Comparison of ENCODE assay signal across 9 mouse cellular contexts in the genomic region with DNA sequence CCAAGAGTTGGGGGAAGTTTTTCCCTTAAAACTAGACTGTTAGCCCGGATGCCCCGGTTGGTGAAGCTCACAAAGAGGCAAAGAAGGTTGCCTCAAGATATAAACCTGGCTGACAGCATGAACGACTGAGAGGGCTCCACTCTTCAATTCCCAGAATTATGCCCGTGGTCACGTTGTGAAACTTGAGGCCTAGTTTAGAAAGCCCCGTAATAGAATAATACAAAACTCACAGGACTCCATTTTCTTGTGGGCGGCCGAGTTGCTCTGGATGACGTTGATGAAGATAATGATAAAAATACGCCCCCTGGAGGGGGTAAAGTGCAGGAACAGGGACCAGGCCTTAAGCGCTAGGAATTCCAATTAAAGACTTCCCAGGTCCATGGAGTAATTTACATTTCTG. TPM values are rescaled to one million over a fixed set of nuclear protein-coding genes. Genes with fewer than 3 reads are reported as not detected.
DNase-seq lines count a peak whose midpoint lies in the region; ATAC-seq and TF ChIP-seq lines count a peak whose summit lies in the region.
"Had no signal": no experiment of that assay in that cellular context is flagged by ENCODE, and none has a peak within 500 bp of the region (broad histone marks: within the 10 kb centered on the region; RNA-seq: fewer than 3 reads in every experiment).

No protein-coding gene starts in this region.

- 2% methylated on average over 11 of the region's 11 CpGs for WGBS in hindbrain, embryonic 10.5 days
- 8% methylated on average over 11 of the region's 11 CpGs for WGBS in liver, embryonic 14.5 days (ENCODE audit: insufficient replicate concordance)
- 54% methylated on average over 11 of the region's 11 CpGs for WGBS in thymus, adult 2 months

- no peaks in the 10 kb centered on the region for H3K9me3 ChIP-seq in hindbrain, embryonic 10.5 days
- no peaks in the 10 kb centered on the region for H3K9me3 ChIP-seq in liver, embryonic 14.5 days (ENCODE audit: control insufficient read depth, low read length)
- H3K9me3 ChIP-seq: megakaryocyte, embryonic 14.5 days had no signal

- no peak for TF ChIP-seq POLR2A in thymus, adult 2 months (IDR thresholded peaks at IDR 0.05; ENCODE audit: control insufficient read depth, extremely low read depth, insufficient read depth, low read length, poor library complexity)

- H3ac ChIP-seq in C2C12 (ENCODE audit: control insufficient read depth, insufficient read length, low read depth): peak overlapping the region; percentile 89

- peaks cover 27% of the 10 kb centered on the region for H3K4me1 ChIP-seq in hindbrain, embryonic 10.5 days (replicated peaks)
- peaks cover 0 to 5% of the 10 kb centered on the region in 2 experiments; a peak in 1 of 4 replicates for H3K4me1 ChIP-seq in liver, embryonic 14.5 days (replicated peaks; ENCODE audit: control insufficient read depth in 2 of 2, insufficient read depth in 2 of 2, low read length in 1 of 2)
- H3K4me1 ChIP-seq in thymus, adult 2 months (replicated peaks; ENCODE audit: control insufficient read depth, insufficient read depth, low read length): no peaks in the 10 kb centered on the region

- peak overlapping the region; percentile 56 for H3K4me3 ChIP-seq in C2C12 (ENCODE audit: insufficient read depth, poor library complexity, severe bottlenecking)
- H3K4me3 ChIP-seq in hindbrain, embryonic 10.5 days: peak overlapping the region; percentile 58
- H3K4me3 ChIP-seq in liver, embryonic 14.5 days (ENCODE audit: insufficient read depth in 1 of 2, low read depth in 2 of 2, low read length in 2 of 2): peak overlapping the region; percentile 8 to 47; a peak in 3 of 4 replicates
- H3K4me3 ChIP-seq in thymus, adult 2 months (ENCODE audit: control insufficient read depth, insufficient read depth, low read length): no peak overlapping the region

- H3K27me3 ChIP-seq in C2C12 (ENCODE audit: control insufficient read depth, insufficient read depth, insufficient read length): no peaks in the 10 kb centered on the region
- H3K27me3 ChIP-seq in hindbrain, embryonic 10.5 days (ENCODE audit: insufficient read depth, poor library complexity, severe bottlenecking): peaks cover 30% of the 10 kb centered on the region
- H3K27me3 ChIP-seq in liver, embryonic 14.5 days (ENCODE audit: control insufficient read depth, insufficient read depth, low read length): peaks cover 4% of the 10 kb centered on the region
- no peaks in the 10 kb centered on the region for H3K27me3 ChIP-seq in thymus, adult 2 months (ENCODE audit: control insufficient read depth, insufficient read depth, low read length)

- TF ChIP-seq EP300 in liver, embryonic 14.5 days (IDR thresholded peaks at IDR 0.05; ENCODE audit: low read depth): no peak

- peak overlapping the region; percentile 84 for H3K27ac ChIP-seq in hindbrain, embryonic 10.5 days
- H3K27ac ChIP-seq in liver, embryonic 14.5 days: no peak overlapping the region
- no peak overlapping the region for H3K27ac ChIP-seq in thymus, adult 2 months (ENCODE audit: control insufficient read depth, insufficient read depth, low read length)

- no peak overlapping the region; the same call in 1 of the 2 replicates for H3K4me2 ChIP-seq in liver, embryonic 14.5 days (ENCODE audit: low read depth)

- no peak for ATAC-seq in liver, embryonic 14.5 days (ENCODE audit: insufficient read depth)

- peaks cover 50% of the 10 kb centered on the region for H3K79me2 ChIP-seq in C2C12 (ENCODE audit: control insufficient read depth, insufficient read depth)

- peaks cover 36% of the 10 kb centered on the region for H3K36me3 ChIP-seq in C2C12 (ENCODE audit: control insufficient read depth, insufficient read depth)
- no peaks in the 10 kb centered on the region for H3K36me3 ChIP-seq in hindbrain, embryonic 10.5 days
- H3K36me3 ChIP-seq in liver, embryonic 14.5 days (replicated peaks; ENCODE audit: control insufficient read depth, insufficient read depth, low read depth): no peaks in the 10 kb centered on the region
- no peaks in the 10 kb centered on the region for H3K36me3 ChIP-seq in thymus, adult 2 months (ENCODE audit: control insufficient read depth, insufficient read depth, low read length)

- no peak for TF ChIP-seq CTCF in C2C12 (IDR thresholded peaks at IDR 0.05; ENCODE audit: control insufficient read depth, insufficient read depth, insufficient read length)
- 0 out of 2 replicates have a peak, but pooled peaks have one; percentile 19 for TF ChIP-seq CTCF in liver, embryonic 14.5 days (IDR thresholded peaks at IDR 0.05; ENCODE audit: low read depth)
- TF ChIP-seq CTCF in thymus, adult 2 months (IDR thresholded peaks at IDR 0.05; ENCODE audit: borderline replicate concordance, control insufficient read depth, extremely low read depth, insufficient read depth, low read length, poor library complexity): no peak

- H3K79me3 ChIP-seq in C2C12 (ENCODE audit: low read depth): peaks cover 32% of the 10 kb centered on the region

- DNase-seq in embryo, embryonic 10.5 days (ENCODE audit: low spot score): peak; percentile 86
- peak; percentile 55 for DNase-seq in hindbrain, embryonic 10.5 days (ENCODE audit: low spot score)
- DNase-seq in liver, embryonic 14.5 days (ENCODE audit: low read depth in 3 of 3, low spot score in 3 of 3): peak in 1 of 3 experiments; percentile 3
- DNase-seq in retina, embryonic 14.5 days (ENCODE audit: low spot score): peak; percentile 77
- no peak for DNase-seq in spleen, adult 12 weeks (ENCODE audit: low spot score)
- no peak for DNase-seq in thymus, adult 2 months
- no peak for DNase-seq in layer of hippocampus, postnatal 14 days (ENCODE audit: low spot score in 2 of 2)

- no peak overlapping the region for H3K9ac ChIP-seq in liver, embryonic 14.5 days (replicated peaks)

TF ChIP-seq in C2C12, 6 proteins besides CTCF, POLR2A, EP300 and RAD21:
- no peak for TF ChIP-seq MAX (IDR thresholded peaks at IDR 0.05)
- TF ChIP-seq CEBPB (IDR thresholded peaks at IDR 0.05; ENCODE audit: low read depth): no peak

RNA-seq across cellular contexts. Expression of gene Col1a2, which starts 1.5 kb away (rescaled TPM):
- polyA plus RNA-seq in C2C12 (2012; fragmentation: generic; extraction: Trizol): 144 TPM
- polyA plus RNA-seq in hindbrain, embryonic 10.5 days (2016; fragmentation: Nextera tagmentation; extraction: Ambion mirVana): 99.8 and 130 TPM in 2 replicates
- polyA plus RNA-seq in liver, embryonic 14.5 days (2012; rRNA removed): 8.4 and 16.2 TPM in 2 replicates
- 22.8 and 28.4 TPM in 2 replicates for polyA plus RNA-seq in liver, embryonic 14.5 days (2014; fragmentation: Nextera tagmentation; extraction: Ambion mirVana)
- polyA plus RNA-seq in thymus, adult 2 months (2012; rRNA removed): 20.7 and 21.5 TPM in 2 replicates
- total RNA-seq in layer of hippocampus, postnatal 14 days (2021): 10 to 100 TPM; 35.9 to 51.1 TPM

Comparison
In these comparisons a context has a peak if more than half of its experiments do, and no peak if none do; other contexts are left out.
1. DNase-seq: peak in embryo, embryonic 10.5 days (single experiment), hindbrain, embryonic 10.5 days (single experiment) and retina, embryonic 14.5 days (single experiment); none in spleen, adult 12 weeks (single experiment), thymus, adult 2 months (single experiment) and layer of hippocampus, postnatal 14 days (0 of 2).